Mouse (Mus musculus): Measurements from ENCODE around the gene Polr3c.

DNA sequence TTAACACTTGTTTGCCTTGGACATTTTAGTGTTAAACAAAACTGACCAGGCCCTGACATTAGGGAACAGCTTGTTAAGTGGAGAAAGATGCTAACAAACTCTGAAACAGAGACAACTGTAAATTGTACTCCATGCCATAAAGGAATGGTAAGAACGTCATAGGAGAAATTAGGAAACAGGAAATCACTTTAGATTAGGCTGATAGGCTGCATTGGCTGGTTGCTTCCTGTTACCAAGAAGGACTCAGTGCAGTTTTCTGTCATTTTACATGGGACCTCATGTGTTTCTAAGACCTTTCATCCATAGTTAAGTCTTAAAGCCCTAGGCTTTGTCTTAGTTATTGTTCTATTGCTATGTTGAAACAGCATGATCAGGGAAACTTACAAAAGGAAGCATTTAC, 19.4 kb upstream of the Polr3c start:
- no peak for TF ChIP-seq ZNF384 (IDR thresholded peaks at IDR 0.05; ENCODE audit: low read depth, low read length)
- TF ChIP-seq MAFK (IDR thresholded peaks at IDR 0.05; ENCODE audit: insufficient read depth, low read depth, low read length) = no peak
- TF ChIP-seq ZC3H11A (IDR thresholded peaks at IDR 0.05; ENCODE audit: borderline replicate concordance, low read depth, low read length) = no peak
- TF ChIP-seq CHD2 (IDR thresholded peaks at IDR 0.05; ENCODE audit: low read depth, low read length) = no peak

Data from ES-E14 (cell line).